Mouse (Mus musculus) limb, embryonic 12.5 days (tissue): ENCODE data around the gene Hydin. TPM values are rescaled to one million over a fixed set of nuclear protein-coding genes. Genes with fewer than 3 reads are reported as not detected.
A peak's percentile ranks its signal among the peaks of the same experiment; 100 is the strongest.

ENCODE experiments used
- ATAC-seq: fragments of 200-750 bp; cut with Nextera tagmentation; 2 replicates; pipeline ENCODE4 v1.8.0; 2017; ENCODE audit warnings: low read depth, moderate TSS enrichment; ENCODE audit not compliant: insufficient number of reproducible peaks, insufficient read depth, low FRiP score, low TSS enrichment
- H3K27ac ChIP-seq: fragments of 300-500 bp; sonication (generic); 2 replicates; pipeline ENCODE4 v1.5.1; 2016; ENCODE audit warnings: mild to moderate bottlenecking, moderate library complexity
- H3K27me3 ChIP-seq: fragments of 300-500 bp; sonication (generic); 2 replicates; pipeline ENCODE4 v1.6.1; 2016; ENCODE audit warnings: mild to moderate bottlenecking, moderate library complexity
- H3K36me3 ChIP-seq: fragments of 300-500 bp; sonication (generic); 2 replicates; pipeline ENCODE4 v1.6.1; 2016; ENCODE audit warnings: mild to moderate bottlenecking, moderate library complexity
- H3K4me1 ChIP-seq: fragments of 300-500 bp; sonication (generic); replicated peaks from 2 replicates; pipeline ENCODE4 v1.6.1; 2016
- H3K4me2 ChIP-seq: fragments of 300-500 bp; sonication (generic); 2 replicates; pipeline ENCODE4 v1.6.1; 2016; ENCODE audit warnings: mild to moderate bottlenecking, moderate library complexity
- H3K4me3 ChIP-seq: fragments of 300-500 bp; sonication (generic); replicated peaks from 2 replicates; pipeline ENCODE4 v1.5.1; 2016; ENCODE audit warnings: mild to moderate bottlenecking
- H3K9ac ChIP-seq: fragments of 300-500 bp; sonication (generic); replicated peaks from 2 replicates; pipeline ENCODE4 v1.6.1; 2016; ENCODE audit warnings: mild to moderate bottlenecking, moderate library complexity
- H3K9me3 ChIP-seq: fragments of 300-500 bp; sonication (generic); 2 replicates; pipeline ENCODE4 v1.6.1; 2016; ENCODE audit warnings: mild to moderate bottlenecking, moderate library complexity
- WGBS: fragments of 180-500 bp; shearing (Covaris S2); methylation state at CpG from one replicate; pipeline ENCODE4 v1.1.7; 2016; 5-methylcytosine and 5-hydroxymethylcytosine counted together
- polyA plus RNA-seq: library from polyadenylated mRNA; unstranded; fragments of >200 nt; fragmentation: Nextera tagmentation; extraction: Ambion mirVana; gene quantifications from 2 replicates; pipeline ENCODE4 v1.2.1, GENCODE M21; 2016

The Hydin gene
- 0.06 and 0.16 TPM in 2 replicates for polyA plus RNA-seq

GRCm38 (mm10) chr8:110266741-110267140, at the start of gene Hydin:
Hydin (plus strand) TSS chr8:110266977.
- peak; percentile 91 for ATAC-seq
- 1% methylated on average over 15 of the region's 15 CpGs for WGBS
- H3K9me3 ChIP-seq: no peaks in the 10 kb centered on the region
- H3K4me2 ChIP-seq: peak within 1 kb of the TSS; percentile 74
- H3K27ac ChIP-seq: no peak within 1 kb of the TSS
- H3K4me3 ChIP-seq: peak within 1 kb of the TSS; percentile 42
- H3K9ac ChIP-seq: peak within 1 kb of the TSS; percentile 54
- H3K36me3 ChIP-seq: no peaks in the 10 kb centered on the region
- H3K27me3 ChIP-seq: peaks cover 4% of the 10 kb centered on the region; the same call in 1 of the 2 replicates
- H3K4me1 ChIP-seq: peaks cover 2% of the 10 kb centered on the region; the same call in 1 of the 2 replicates

GRCm38 (mm10) chr8:110217198-110217597, 49.6 kb upstream of the Hydin start:
- Histone ChIP-seq H3K27me3 (no peaks in the 10 kb centered on the region), H3K4me3 (peak overlapping the region; percentile 60), H3K4me1 (peaks cover 8% of the 10 kb centered on the region), H3K36me3 (peaks cover 15% of the 10 kb centered on the region), H3K9ac (no peak overlapping the region), H3K9me3 (no peaks in the 10 kb centered on the region), H3K4me2 (peak overlapping the region; percentile 70), H3K27ac (no peak overlapping the region)
- ATAC-seq: peak; percentile 5; the same call in 1 of the 2 replicates
- WGBS: 36% methylated on average over 5 of the region's 5 CpGs

- Histone ChIP-seq H3K36me3 (peaks cover 20% of the 10 kb centered on the region), H3K4me2 (peak overlapping the region; percentile 70), H3K4me3 (peak overlapping the region; percentile 60), H3K9me3 (no peaks in the 10 kb centered on the region), H3K27ac (0 out of 2 replicates have a peak overlapping the region, but pooled peaks have one; percentile 29), H3K27me3 (no peaks in the 10 kb centered on the region), H3K4me1 (peaks cover 8% of the 10 kb centered on the region), H3K9ac (peak overlapping the region; percentile 45; the same call in 1 of the 2 replicates)
- under 1% methylated on average over 43 of the region's 43 CpGs for WGBS
- ATAC-seq: peak; percentile 99
Measured at GRCm38 (mm10) chr8:110217681-110218131, 49.1 kb upstream of the Hydin start.

- Histone ChIP-seq H3K36me3 (peaks cover 28% of the 10 kb centered on the region), H3K4me1 (peaks cover 8% of the 10 kb centered on the region), H3K4me2 (peak overlapping the region; percentile 70), H3K9me3 (no peaks in the 10 kb centered on the region), H3K27me3 (no peaks in the 10 kb centered on the region), H3K9ac (no peak overlapping the region), H3K27ac (no peak overlapping the region), H3K4me3 (peak overlapping the region; percentile 60)
- ATAC-seq: no peak
- WGBS: 75% methylated on average over 5 of the region's 5 CpGs
Measured at GRCm38 (mm10) chr8:110218511-110218910, 48.3 kb upstream of the Hydin start.

GRCm38 (mm10) chr8:110220936-110221335, 45.8 kb upstream of the Hydin start:
- 93% methylated on average over 14 of the region's 14 CpGs for WGBS

GRCm38 (mm10) chr8:110230803-110231202, 36.0 kb upstream of the Hydin start:
- WGBS: 63% methylated on average over 6 of the region's 6 CpGs

More at GRCm38 (mm10) chr8:110220936-110221335, 45.8 kb upstream of the Hydin start:
- Histone ChIP-seq H3K9ac (no peak overlapping the region; the same call in 1 of the 2 replicates), H3K27me3 (no peaks in the 10 kb centered on the region), H3K4me1 (peaks cover 8% of the 10 kb centered on the region), H3K36me3 (peaks cover 32% of the 10 kb centered on the region), H3K4me2 (no peak overlapping the region), H3K9me3 (no peaks in the 10 kb centered on the region), H3K4me3 (no peak overlapping the region), H3K27ac (no peak overlapping the region)
- ATAC-seq: no peak

GRCm38 (mm10) chr8:110242278-110243177, 24.2 kb upstream of the Hydin start:
- 40% methylated on average over 7 of the region's 7 CpGs for WGBS
- Histone ChIP-seq H3K27ac (no peak overlapping the region), H3K36me3 (no peaks in the 10 kb centered on the region), H3K4me1 (peaks cover 5% of the 10 kb centered on the region; the same call in 1 of the 2 replicates), H3K9me3 (no peaks in the 10 kb centered on the region), H3K9ac (no peak overlapping the region), H3K4me3 (no peak overlapping the region), H3K27me3 (no peaks in the 10 kb centered on the region), H3K4me2 (no peak overlapping the region)
- ATAC-seq: no peak; the same call in 1 of the 2 replicates

More at GRCm38 (mm10) chr8:110230803-110231202, 36.0 kb upstream of the Hydin start:
- Histone ChIP-seq H3K9ac (no peak overlapping the region), H3K27me3 (no peaks in the 10 kb centered on the region), H3K36me3 (no peaks in the 10 kb centered on the region), H3K4me1 (no peaks in the 10 kb centered on the region), H3K27ac (no peak overlapping the region), H3K9me3 (0 out of 2 replicates have a peak, but pooled peaks cover 4% of the 10 kb centered on the region), H3K4me3 (no peak overlapping the region), H3K4me2 (no peak overlapping the region)
- no peak for ATAC-seq

- H3K27me3 ChIP-seq: no peaks in the 10 kb centered on the region
Measured at GRCm38 (mm10) chr8:110244566-110244965, 22.2 kb upstream of the Hydin start.

GRCm38 (mm10) chr8:110247238-110247637, 19.5 kb upstream of the Hydin start:
- H3K4me3 ChIP-seq: no peak overlapping the region
- ATAC-seq: no peak
- no peaks in the 10 kb centered on the region for H3K27me3 ChIP-seq
- H3K9me3 ChIP-seq: no peaks in the 10 kb centered on the region
- 18% methylated on average over 6 of the region's 6 CpGs for WGBS
- no peak overlapping the region for H3K4me2 ChIP-seq
- no peak overlapping the region for H3K9ac ChIP-seq
- no peaks in the 10 kb centered on the region for H3K36me3 ChIP-seq
- peak overlapping the region; percentile 29; the same call in 1 of the 2 replicates for H3K27ac ChIP-seq
- peaks cover 5% of the 10 kb centered on the region; the same call in 1 of the 2 replicates for H3K4me1 ChIP-seq

More at GRCm38 (mm10) chr8:110244566-110244965, 22.2 kb upstream of the Hydin start:
- Histone ChIP-seq H3K9me3 (no peaks in the 10 kb centered on the region), H3K27ac (no peak overlapping the region), H3K36me3 (no peaks in the 10 kb centered on the region), H3K4me1 (peaks cover 5% of the 10 kb centered on the region; the same call in 1 of the 2 replicates), H3K4me3 (no peak overlapping the region), H3K4me2 (no peak overlapping the region), H3K9ac (no peak overlapping the region)
- WGBS: 49% methylated on average over 2 of the region's 2 CpGs
- ATAC-seq: no peak

- H3K4me3 ChIP-seq: no peak overlapping the region
Measured at GRCm38 (mm10) chr8:110253986-110254385, 12.8 kb upstream of the Hydin start.

GRCm38 (mm10) chr8:110265796-110266305, 926 bp upstream of the Hydin start:
- ATAC-seq: no peak
- no peaks in the 10 kb centered on the region for H3K9me3 ChIP-seq
- peaks cover 5% of the 10 kb centered on the region; the same call in 1 of the 2 replicates for H3K27me3 ChIP-seq
- 60% methylated on average over 11 of the region's 11 CpGs for WGBS
- no peak overlapping the region for H3K4me3 ChIP-seq
- no peak overlapping the region for H3K4me2 ChIP-seq
- H3K27ac ChIP-seq: no peak overlapping the region
- no peak overlapping the region for H3K9ac ChIP-seq
- no peaks in the 10 kb centered on the region for H3K36me3 ChIP-seq
- peaks cover 2% of the 10 kb centered on the region; the same call in 1 of the 2 replicates for H3K4me1 ChIP-seq

More at GRCm38 (mm10) chr8:110253986-110254385, 12.8 kb upstream of the Hydin start:
- no peak overlapping the region for H3K4me2 ChIP-seq
- H3K36me3 ChIP-seq: no peaks in the 10 kb centered on the region
- no peak overlapping the region for H3K9ac ChIP-seq
- H3K9me3 ChIP-seq: no peaks in the 10 kb centered on the region
- H3K4me1 ChIP-seq: no peaks in the 10 kb centered on the region
- no peak for ATAC-seq
- WGBS: 83% methylated on average over 4 of the region's 4 CpGs
- H3K27me3 ChIP-seq: no peaks in the 10 kb centered on the region
- no peak overlapping the region for H3K27ac ChIP-seq
